Comparison of ENCODE assay signal across 8 mouse cellular contexts in the genomic region with DNA sequence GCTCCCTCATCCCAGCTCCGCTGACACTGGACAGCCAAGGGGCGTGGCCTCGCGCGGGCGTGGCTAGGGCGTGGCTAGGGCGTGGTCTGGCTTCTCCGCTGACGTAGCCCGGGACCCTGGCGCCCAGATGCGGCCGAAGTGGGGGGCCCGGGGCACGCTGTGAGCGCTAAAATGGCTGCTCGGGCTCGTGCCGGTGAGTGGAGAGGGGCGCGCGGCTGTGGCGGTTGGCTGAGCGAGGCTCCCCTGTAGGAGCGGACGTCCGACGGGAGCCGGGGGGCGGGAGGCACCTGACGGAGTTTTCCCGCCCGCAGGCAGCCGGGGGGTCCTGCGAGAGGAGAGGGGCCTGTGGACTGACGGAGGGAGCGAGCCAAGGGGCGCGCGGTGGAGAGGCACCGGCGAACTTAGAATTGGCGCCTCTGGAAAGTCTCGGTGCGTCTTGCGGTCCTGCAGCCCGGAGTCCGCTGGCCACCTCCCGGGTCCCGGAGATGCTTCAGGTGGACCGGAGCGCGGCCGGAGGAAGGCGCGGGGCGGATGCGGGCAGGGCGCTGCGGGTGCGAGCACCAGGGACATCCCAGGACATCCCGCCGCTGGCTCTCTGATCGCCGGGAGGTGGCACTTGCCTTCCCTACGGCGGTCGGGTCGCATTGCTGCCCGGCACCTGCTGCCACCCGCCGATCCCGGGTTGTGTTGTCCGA. TPM values are rescaled to one million over a fixed set of nuclear protein-coding genes. Genes with fewer than 3 reads are reported as not detected.
A peak's percentile ranks its signal among the peaks of the same experiment; 100 is the strongest.
DNase-seq lines count a peak whose midpoint lies in the region; ATAC-seq and TF ChIP-seq lines count a peak whose summit lies in the region.

No protein-coding gene starts in this region.

- TF ChIP-seq CTCF in testis, adult 2 months (IDR thresholded peaks at IDR 0.05; ENCODE audit: control insufficient read depth, insufficient read depth, insufficient replicate concordance, low read depth, low read length): no peak

- peak; percentile 90 for DNase-seq in heart, adult 11 months
- DNase-seq in heart, adult 8-10 months (ENCODE audit: low spot score): no peak
- peak; percentile 45 to 66 for DNase-seq in cerebellum, adult 18-20 months
- peak; percentile 78 for DNase-seq in forebrain, embryonic 14.5 days (ENCODE audit: low spot score)

- peaks cover 43% of the 10 kb centered on the region for H3K27me3 ChIP-seq in forebrain, embryonic 14.5 days (replicated peaks; ENCODE audit: control insufficient read depth, insufficient read depth, low read length)
- peaks cover 39% of the 10 kb centered on the region for H3K27me3 ChIP-seq in hindbrain, embryonic 15.5 days
- peaks cover 68% of the 10 kb centered on the region for H3K27me3 ChIP-seq in liver, embryonic 12.5 days (replicated peaks)
- H3K27me3 ChIP-seq in myocyte (ENCODE audit: control insufficient read depth, insufficient read depth, insufficient read length): no peaks in the 10 kb centered on the region
- H3K27me3 ChIP-seq in testis, adult 2 months (ENCODE audit: control insufficient read depth, insufficient read depth, low read length): no peaks in the 10 kb centered on the region

- H3K4me1 ChIP-seq in forebrain, embryonic 14.5 days (ENCODE audit: control insufficient read depth, insufficient read depth, low read length): peaks cover 8% of the 10 kb centered on the region
- peaks cover 19% of the 10 kb centered on the region for H3K4me1 ChIP-seq in hindbrain, embryonic 15.5 days (replicated peaks)
- peaks cover 51% of the 10 kb centered on the region for H3K4me1 ChIP-seq in liver, embryonic 12.5 days
- H3K4me1 ChIP-seq in testis, adult 2 months (ENCODE audit: control insufficient read depth, insufficient read depth, low read length): peaks cover 9% of the 10 kb centered on the region

- peak; percentile 94 for ATAC-seq in forebrain, embryonic 14.5 days
- peak; percentile 88 for ATAC-seq in hindbrain, embryonic 15.5 days (ENCODE audit: low FRiP score, low read depth)
- ATAC-seq in liver, embryonic 12.5 days: peak; percentile 91

- H3ac ChIP-seq in myocyte (ENCODE audit: control insufficient read depth, insufficient read length): no peak overlapping the region

- no peaks in the 10 kb centered on the region for H3K79me2 ChIP-seq in myocyte (ENCODE audit: control insufficient read depth, insufficient read depth)

- no peaks in the 10 kb centered on the region for H3K36me3 ChIP-seq in forebrain, embryonic 14.5 days (ENCODE audit: control insufficient read depth, insufficient read depth, low read length)
- H3K36me3 ChIP-seq in hindbrain, embryonic 15.5 days: no peaks in the 10 kb centered on the region
- H3K36me3 ChIP-seq in liver, embryonic 12.5 days: no peaks in the 10 kb centered on the region
- no peaks in the 10 kb centered on the region for H3K36me3 ChIP-seq in myocyte (ENCODE audit: control insufficient read depth, insufficient read depth)
- no peaks in the 10 kb centered on the region for H3K36me3 ChIP-seq in testis, adult 2 months (ENCODE audit: control insufficient read depth, insufficient read depth, low read length)

- H3K4me2 ChIP-seq in forebrain, embryonic 14.5 days (ENCODE audit: low read length): peak overlapping the region; percentile 94
- H3K4me2 ChIP-seq in hindbrain, embryonic 15.5 days: peak overlapping the region; percentile 88
- H3K4me2 ChIP-seq in liver, embryonic 12.5 days: peak overlapping the region; percentile 98
- H3K4me2 ChIP-seq in myocyte (ENCODE audit: low read depth): peak overlapping the region; percentile 81

- H3K9me3 ChIP-seq in forebrain, embryonic 14.5 days (replicated peaks; ENCODE audit: control insufficient read depth, low read length): no peaks in the 10 kb centered on the region
- H3K9me3 ChIP-seq in hindbrain, embryonic 15.5 days: no peaks in the 10 kb centered on the region
- H3K9me3 ChIP-seq in liver, embryonic 12.5 days (replicated peaks): no peaks in the 10 kb centered on the region

- H3K9ac ChIP-seq in forebrain, embryonic 14.5 days (ENCODE audit: low read length): peak overlapping the region; percentile 65
- H3K9ac ChIP-seq in hindbrain, embryonic 15.5 days: peak overlapping the region; percentile 26; the same call in 1 of the 2 replicates
- H3K9ac ChIP-seq in liver, embryonic 12.5 days: peak overlapping the region; percentile 83

- H3K27ac ChIP-seq in forebrain, embryonic 14.5 days (ENCODE audit: low read depth, low read length): no peak overlapping the region
- H3K27ac ChIP-seq in hindbrain, embryonic 15.5 days (replicated peaks): no peak overlapping the region
- peak overlapping the region; percentile 79 for H3K27ac ChIP-seq in liver, embryonic 12.5 days
- peak overlapping the region; percentile 63 for H3K27ac ChIP-seq in testis, adult 2 months (ENCODE audit: control insufficient read depth, insufficient read depth, low read depth, low read length)

- H3K4me3 ChIP-seq in forebrain, embryonic 14.5 days (ENCODE audit: low read depth, low read length): peak overlapping the region; percentile 67
- H3K4me3 ChIP-seq in hindbrain, embryonic 15.5 days: peak overlapping the region; percentile 54
- H3K4me3 ChIP-seq in liver, embryonic 12.5 days: peak overlapping the region; percentile 83
- peak overlapping the region; percentile 19 for H3K4me3 ChIP-seq in myocyte
- H3K4me3 ChIP-seq in testis, adult 2 months (ENCODE audit: control insufficient read depth, low read depth, low read length): peak overlapping the region; percentile 92

- WGBS in forebrain, embryonic 14.5 days: under 1% methylated on average over 71 of the region's 75 CpGs
- WGBS in hindbrain, embryonic 15.5 days: under 1% methylated on average over 75 of the region's 75 CpGs
- WGBS in liver, embryonic 12.5 days (ENCODE audit: insufficient replicate concordance): 1% methylated on average over 74 of the region's 75 CpGs

- TF ChIP-seq POLR2A in myocyte (IDR thresholded peaks at IDR 0.05; ENCODE audit: insufficient read length, low read depth): peak; percentile 51
- TF ChIP-seq POLR2A in testis, adult 2 months (IDR thresholded peaks at IDR 0.05; ENCODE audit: control insufficient read depth, low read depth, low read length): 0 out of 2 replicates have a peak, but pooled peaks have one; percentile 50

TF ChIP-seq in myocyte, 11 proteins besides CTCF, POLR2A, EP300 and RAD21:
- TF ChIP-seq CEBPB (IDR thresholded peaks at IDR 0.05; ENCODE audit: insufficient read depth, poor library complexity, severe bottlenecking): no peak
- no peak for TF ChIP-seq TCF3 (IDR thresholded peaks at IDR 0.05; ENCODE audit: insufficient read length, low read depth)
- peak in 1 of 3 experiments; percentile 1 for TF ChIP-seq MYOG (IDR thresholded peaks at IDR 0.05; ENCODE audit: control insufficient read depth in 1 of 3, insufficient read depth in 1 of 3, insufficient read length in 2 of 3, low read depth in 2 of 3)

RNA-seq across cellular contexts. Expression of a gene that starts 2.5 kb away (rescaled TPM):
- total RNA-seq in heart, adult 8-10 months (2022): not detected
- polyA plus RNA-seq in forebrain, embryonic 14.5 days (2014; fragmentation: Nextera tagmentation; extraction: Ambion mirVana): 1.1 TPM in 2 replicates
- 0.43 and 0.64 TPM in 2 replicates for polyA plus RNA-seq in hindbrain, embryonic 15.5 days (2015; fragmentation: Nextera tagmentation; extraction: Ambion mirVana)
- polyA plus RNA-seq in liver, embryonic 12.5 days (2016; fragmentation: Nextera tagmentation; extraction: Ambion mirVana): 5.5 and 5.8 TPM in 2 replicates
- polyA plus RNA-seq in myocyte (2012; fragmentation: generic; extraction: Trizol): 0.17 TPM
- polyA plus RNA-seq in testis, adult 2 months (2012; rRNA removed): 121 and 122 TPM in 2 replicates

Comparison
In these comparisons a context has a peak if more than half of its experiments do, and no peak if none do; other contexts are left out.
1. H3K27ac ChIP-seq: peak in liver, embryonic 12.5 days (single experiment) and testis, adult 2 months (single experiment); none in forebrain, embryonic 14.5 days (single experiment) and hindbrain, embryonic 15.5 days (single experiment).
2. H3K4me3 ChIP-seq: peak in every context shown above with its lines; median percentile 92 in testis, adult 2 months; 83 in liver, embryonic 12.5 days; 67 in forebrain, embryonic 14.5 days; 54 in hindbrain, embryonic 15.5 days; 19 in myocyte.
3. H3K9ac ChIP-seq: peak in every context shown above with its lines; median percentile 83 in liver, embryonic 12.5 days; 65 in forebrain, embryonic 14.5 days; 26 in hindbrain, embryonic 15.5 days.
4. RNA of a gene that starts 2.5 kb away (polyA plus RNA-seq): 121 to 122 TPM in testis, adult 2 months; 5.5 to 5.8 TPM in liver, embryonic 12.5 days, 1.1 TPM in forebrain, embryonic 14.5 days, 0.43 to 0.64 TPM in hindbrain, embryonic 15.5 days and 0.17 TPM in myocyte (single experiment); every median in the first group is over 10 times any median in the second.
5. Peak in every context shown above with its lines, with median percentiles within 50 percentile points of each other: ATAC-seq and H3K4me2 ChIP-seq.